Mouse (Mus musculus) lung, postnatal 36 days (tissue): Measurements from ENCODE around the gene Ecel1.

ENCODE experiments used
- DNase-seq: peaks from one replicate; pipeline ENCODE4 v3.0.0; 2022; ENCODE audit warnings: mixed read lengths

Gene Ecel1

GRCm38 (mm10) chr1:87164796-87165184 lies 8.5 kb upstream of the Ecel1 start:
- no peak for DNase-seq

DNA sequence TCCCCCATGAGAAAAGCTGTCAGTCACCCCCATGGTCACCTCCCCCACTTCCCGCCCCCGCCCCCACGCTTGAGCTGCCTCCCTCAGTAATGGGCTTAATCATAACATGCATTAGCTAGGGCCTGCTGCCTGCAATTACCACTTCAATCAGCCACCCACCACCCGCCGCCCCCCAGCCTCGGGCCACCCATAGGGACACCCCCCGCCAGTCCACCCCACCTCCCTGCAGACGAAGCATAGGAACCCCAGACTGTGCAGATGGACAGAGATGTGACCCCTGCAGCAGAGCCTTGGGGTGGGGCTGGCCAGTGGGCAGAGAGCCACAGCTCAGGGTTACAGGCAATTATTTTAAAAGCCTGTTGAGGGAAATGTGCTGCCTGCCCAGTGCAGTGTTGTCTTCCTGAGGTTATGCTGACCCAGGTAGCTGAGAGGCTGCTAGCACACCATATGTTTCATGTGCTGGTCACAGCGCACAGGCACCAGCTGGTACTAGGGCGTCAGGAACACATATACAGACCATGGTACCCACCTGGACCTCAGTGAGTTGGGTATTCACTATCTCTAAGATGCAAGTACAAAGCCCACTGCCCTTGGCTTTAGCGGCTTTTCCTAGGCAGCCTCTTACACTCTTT lies 8.0 kb upstream of the Ecel1 start:
- no peak for DNase-seq

DNA sequence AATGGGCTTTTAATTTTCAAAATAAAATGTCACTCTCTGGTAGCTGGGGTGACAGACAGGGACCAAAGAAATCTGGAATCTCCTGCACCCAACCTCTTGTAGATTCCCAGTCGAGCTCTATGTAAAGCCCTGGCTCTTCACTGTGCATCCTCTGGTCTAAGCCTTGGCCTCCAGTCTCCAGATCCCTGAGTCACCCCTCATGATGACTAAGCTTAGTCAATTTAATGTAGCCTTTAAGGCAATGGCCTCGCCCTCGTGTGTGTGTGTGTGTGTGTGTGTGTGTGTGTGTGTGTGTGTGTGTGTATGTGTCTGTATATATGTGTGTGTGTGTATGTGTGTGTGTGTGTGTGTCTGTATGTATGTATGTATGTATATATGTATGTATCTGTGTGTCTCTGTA lies 3.1 kb upstream of the Ecel1 start:
- DNase-seq, result no peak

- DNase-seq, result no peak
Observed at GRCm38 (mm10) chr1:87155531-87156198, 656 bp downstream of the Ecel1 start.

- DNase-seq, result no peak
Observed at GRCm38 (mm10) chr1:87154501-87155120, 1.7 kb downstream of the Ecel1 start.

GRCm38 (mm10) chr1:87153776-87154500 lies 2.4 kb downstream of the Ecel1 start:
- DNase-seq, result no peak

DNA sequence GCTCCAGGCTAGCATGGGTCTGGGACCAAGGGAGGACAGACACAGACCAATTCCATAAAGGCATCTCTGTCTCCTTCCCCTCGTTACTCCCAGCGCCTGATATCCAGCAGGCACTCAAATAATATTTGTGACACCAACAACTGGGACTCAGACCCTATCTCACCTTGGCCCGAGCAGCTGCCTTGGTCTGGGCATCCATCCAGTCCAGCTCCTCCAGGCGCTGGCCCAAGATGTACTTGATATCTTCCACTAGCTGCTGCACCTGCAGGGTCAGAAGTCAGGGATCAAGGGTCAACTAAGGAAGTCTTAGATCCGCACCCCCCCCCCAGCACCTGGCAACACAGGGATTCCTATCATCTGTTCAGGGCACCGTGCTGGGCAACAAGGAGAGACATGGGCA lies 5.0 kb downstream of the Ecel1 start:
- DNase-seq, result no peak

GRCm38 (mm10) chr1:87149422-87149821 lies 6.9 kb downstream of the Ecel1 start:
- DNase-seq, result no peak

DNA sequence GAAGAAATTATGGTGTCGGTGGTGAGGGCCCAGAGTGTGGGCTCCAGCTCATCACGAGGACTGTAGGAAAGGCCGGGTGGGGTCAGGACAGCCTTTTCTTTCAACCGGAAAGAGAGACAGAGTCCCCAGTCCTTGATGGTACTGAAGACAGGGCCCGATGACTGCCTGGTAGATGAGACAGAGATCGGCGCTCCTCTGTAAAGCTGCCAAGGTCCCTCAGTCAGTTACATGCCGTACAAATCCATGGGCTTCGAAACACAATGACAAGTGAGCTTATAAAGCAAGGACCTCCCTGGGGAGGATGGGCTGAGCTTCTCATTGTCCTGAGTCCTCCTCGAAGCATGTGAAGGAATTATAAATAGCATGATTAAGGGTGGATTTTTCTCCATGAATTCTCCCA lies 13.2 kb downstream of the Ecel1 start:
- no peak for DNase-seq

DNA sequence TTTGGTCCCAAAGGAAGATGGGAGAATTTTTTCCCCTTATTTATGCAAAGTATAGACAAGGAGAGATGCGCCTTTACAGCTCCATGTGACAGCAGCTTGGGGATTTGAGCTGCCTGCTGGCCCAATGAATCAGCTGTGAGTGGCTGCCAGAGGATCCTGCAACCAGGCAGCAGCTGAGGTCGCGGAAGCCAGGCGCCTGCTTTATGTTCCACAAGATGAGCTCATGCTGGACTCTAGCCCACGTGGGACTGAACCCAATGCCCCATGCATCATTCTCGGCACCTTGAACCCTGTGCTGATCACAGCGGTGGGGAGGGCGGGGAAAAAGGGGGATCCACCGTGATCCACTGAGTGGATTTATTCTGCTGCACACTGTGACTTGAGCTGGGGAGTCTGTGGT lies 13.9 kb downstream of the Ecel1 start:
- DNase-seq, result no peak

DNA sequence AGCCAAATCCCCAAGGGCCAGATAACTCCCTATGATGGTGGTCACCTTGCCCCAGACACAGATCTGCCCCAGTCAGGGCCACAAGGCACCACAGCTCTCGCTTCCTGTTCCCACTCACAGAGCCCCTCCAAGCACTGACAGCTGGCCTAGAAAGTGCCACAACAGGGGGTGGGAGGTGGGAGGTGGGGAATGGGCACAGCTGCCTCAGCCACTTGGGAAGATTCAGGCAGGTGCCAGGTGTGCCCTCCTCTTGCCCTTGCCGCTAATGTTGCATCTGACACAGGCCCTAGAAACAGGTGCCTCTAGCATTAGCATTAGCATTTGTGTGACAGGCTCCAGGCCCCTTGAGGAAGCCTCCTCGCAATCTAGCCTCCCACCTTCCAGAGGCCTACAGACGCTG lies 14.8 kb downstream of the Ecel1 start:
- no peak for DNase-seq

- DNase-seq, result no peak
Observed at GRCm38 (mm10) chr1:87131803-87132202, 24.5 kb downstream of the Ecel1 start.

GRCm38 (mm10) chr1:87127206-87128030 lies 28.9 kb downstream of the Ecel1 start:
- no peak for DNase-seq

- no peak for DNase-seq
Observed at GRCm38 (mm10) chr1:87124673-87125072, 31.6 kb downstream of the Ecel1 start, which contains the start of gene Akp3. Akp3 (plus strand) TSS chr1:87124973.

DNA sequence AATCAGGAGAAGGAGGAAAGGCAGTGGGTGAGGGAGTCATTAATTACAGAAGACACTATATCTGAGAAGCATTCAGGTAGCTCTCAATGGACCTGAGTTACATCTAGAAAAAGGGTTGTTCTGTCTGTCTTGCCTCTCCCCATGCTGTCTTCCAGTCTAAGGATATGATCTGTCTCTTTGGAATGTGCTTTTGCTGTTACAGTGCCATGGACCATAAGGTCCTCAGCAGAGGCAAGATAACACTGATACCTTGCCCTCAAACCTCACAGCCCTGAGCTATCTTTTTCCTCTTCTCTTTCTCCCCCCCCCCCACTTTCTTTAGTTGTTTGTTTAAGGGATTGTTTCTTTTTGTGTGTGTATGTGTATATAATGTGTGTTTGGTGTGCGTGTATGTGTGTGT lies 41.5 kb downstream of the Ecel1 start:
- DNase-seq, result no peak

GRCm38 (mm10) chr1:87111719-87112354 lies 44.5 kb downstream of the Ecel1 start:
- peak; percentile 46 for DNase-seq

- no peak for DNase-seq
Observed at GRCm38 (mm10) chr1:87108564-87108963, 47.8 kb downstream of the Ecel1 start.

DNA sequence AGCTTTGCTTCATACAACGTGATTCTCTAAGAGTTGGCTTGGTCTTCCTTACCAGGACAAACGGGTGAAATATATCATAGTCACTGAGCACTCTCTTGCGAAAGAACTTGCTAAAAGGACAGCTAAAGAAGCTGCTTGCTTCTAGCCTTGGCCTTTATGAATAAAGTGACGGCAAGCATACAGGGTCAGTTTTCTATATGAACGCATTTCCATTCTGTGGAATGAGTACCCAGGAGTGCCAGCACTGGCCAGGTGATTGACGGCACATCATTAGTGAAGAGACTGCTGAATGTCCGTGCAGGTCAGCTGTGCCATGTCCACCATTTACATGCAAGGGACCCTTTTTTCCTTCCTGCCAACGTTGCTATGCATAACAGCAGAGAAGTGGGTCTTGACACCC lies 49.8 kb downstream of the Ecel1 start:
- DNase-seq, result peak; percentile 7

DNA sequence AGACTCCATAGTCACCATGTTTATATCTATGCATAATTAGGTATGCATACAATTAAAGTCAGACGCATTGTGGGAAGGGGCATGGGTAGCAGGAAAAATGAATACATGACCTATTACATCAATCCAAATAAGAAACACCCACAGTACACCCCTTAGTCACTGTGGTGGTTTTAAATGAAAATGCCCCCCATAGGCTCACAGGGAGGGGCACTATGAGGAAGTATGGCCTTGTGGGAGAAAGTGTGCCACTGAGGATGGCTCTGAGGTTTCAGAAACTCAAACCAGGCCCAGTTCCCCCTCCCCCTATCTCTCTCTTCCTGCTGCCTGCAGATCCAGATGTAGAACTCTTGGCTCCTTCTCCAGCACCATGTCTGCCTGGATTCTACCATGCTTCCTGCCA lies 52.4 kb downstream of the Ecel1 start:
- DNase-seq, result no peak

GRCm38 (mm10) chr1:87102114-87102513 lies 54.2 kb downstream of the Ecel1 start:
- DNase-seq, result no peak

DNA sequence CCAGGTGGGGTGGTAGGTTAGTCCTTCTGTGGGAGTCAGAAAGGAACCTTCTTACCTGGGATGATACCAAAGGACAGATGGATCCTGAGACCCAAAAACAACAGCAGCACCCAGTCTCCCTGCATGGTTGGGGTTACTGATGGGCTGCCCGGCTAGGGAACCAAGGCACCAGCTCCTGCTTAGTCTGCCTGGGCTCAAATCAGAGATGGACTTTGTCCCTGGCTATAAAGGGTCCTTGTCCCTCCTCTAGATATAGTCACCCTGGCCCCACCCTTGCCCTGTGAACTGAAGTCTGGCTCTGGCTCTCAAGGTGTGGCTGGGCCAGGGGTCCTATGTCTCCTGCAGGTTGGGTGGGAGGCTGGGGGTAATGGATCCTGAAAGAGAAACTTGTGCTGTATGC lies 54.9 kb downstream of the Ecel1 start, which contains the start of gene Alpi:
Alpi (minus strand) TSS at position 196 of the 400 bp plus-strand sequence.
- DNase-seq, result no peak

DNA sequence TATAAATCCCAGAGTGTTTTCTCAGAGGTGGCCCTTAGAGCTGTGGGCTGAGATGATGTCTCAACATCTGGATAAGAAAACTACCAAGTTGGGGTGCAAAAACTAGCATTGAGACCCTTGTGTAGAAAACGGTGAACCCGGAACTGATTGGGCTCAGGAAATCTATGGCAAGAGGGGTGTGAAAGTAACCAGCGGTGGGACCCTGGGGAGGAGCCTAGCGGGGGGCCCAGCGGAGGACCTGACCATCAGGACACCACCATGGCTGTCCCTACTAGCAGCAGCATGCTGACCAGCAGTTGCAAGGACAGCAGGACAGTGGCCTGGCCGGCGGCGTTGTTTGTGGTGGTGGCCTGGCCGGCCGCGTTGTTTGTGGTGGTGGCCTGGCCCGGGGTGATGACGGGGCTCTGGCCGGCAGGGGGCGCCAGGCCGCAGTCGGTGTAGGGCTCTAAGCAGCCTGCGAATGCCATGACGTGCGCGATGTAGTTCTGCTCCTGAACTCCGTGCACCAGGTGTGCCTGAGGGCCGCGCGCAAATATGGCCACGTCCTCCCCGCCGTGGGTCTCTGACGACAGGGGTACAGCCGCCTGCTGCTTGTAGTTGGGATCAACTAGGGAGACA lies 57.9 kb downstream of the Ecel1 start:
- peak; percentile 59 for DNase-seq
